Mouse (Mus musculus): Measurements from ENCODE around the gene Eno1. TPM values are rescaled to one million over a fixed set of nuclear protein-coding genes. Genes with fewer than 3 reads are reported as not detected.

Eno1 gene
- total and polyA plus RNA-seq, 3 experiments, result 1,109 to 1,985 (median 1,272) TPM

GRCm38 (mm10) chr4:150281018-150281761, 44.7 kb downstream of the Eno1 start, which contains the start of gene Rere (continued):
- TF ChIP-seq ZMIZ1 (IDR thresholded peaks at IDR 0.05; ENCODE audit: low read depth, low read length) (peak; percentile 64), BHLHE40 (IDR thresholded peaks at IDR 0.05; ENCODE audit: low read depth, low read length) (0 out of 2 replicates have a peak, but pooled peaks have one; percentile 6), USF2 (conservative IDR thresholded peaks at IDR 0.05; ENCODE audit: low read depth, low read length) (no peak), CTCF (conservative IDR thresholded peaks at IDR 0.05 in 1 of 2, IDR thresholded peaks at IDR 0.05 in 1 of 2; ENCODE audit: low read depth in 2 of 2, low read length in 2 of 2) (no peak), PAX5 (IDR thresholded peaks at IDR 0.05; ENCODE audit: low read length) (no peak), TCF12 (IDR thresholded peaks at IDR 0.05; ENCODE audit: low read depth, low read length) (peak; percentile 76), SMC3 (IDR thresholded peaks at IDR 0.05; ENCODE audit: low read depth, low read length) (no peak), NELFE (IDR thresholded peaks at IDR 0.05; ENCODE audit: low read depth, low read length) (peak; percentile 88), RCOR1 (conservative IDR thresholded peaks at IDR 0.05; ENCODE audit: low read depth, low read length) (0 out of 2 replicates have a peak, but pooled peaks have one; percentile 38), IRF4 (IDR thresholded peaks at IDR 0.05; ENCODE audit: low read depth, low read length) (no peak), ZC3H11A (IDR thresholded peaks at IDR 0.05; ENCODE audit: low read depth, low read length) (no peak), POLR2AphosphoS2 (IDR thresholded peaks at IDR 0.05; ENCODE audit: low read depth, low read length) (0 out of 2 replicates have a peak, but pooled peaks have one; percentile 66), MXI1 (IDR thresholded peaks at IDR 0.05; ENCODE audit: low read depth, low read length) (peak; percentile 55; the same call in 1 of the 2 replicates), JUN (IDR thresholded peaks at IDR 0.05; ENCODE audit: insufficient read depth, low read depth, low read length) (no peak), MAZ (IDR thresholded peaks at IDR 0.05; ENCODE audit: low read depth, low read length) (peak; percentile 51; the same call in 1 of the 2 replicates), HCFC1 (IDR thresholded peaks at IDR 0.05; ENCODE audit: low read depth, low read length) (peak; percentile 81), MEF2A (IDR thresholded peaks at IDR 0.05; ENCODE audit: borderline replicate concordance, low read depth, low read length) (no peak), MAX (IDR thresholded peaks at IDR 0.05; ENCODE audit: low read length) (peak; percentile 31; the same call in 1 of the 2 replicates), ZKSCAN1 (IDR thresholded peaks at IDR 0.05; ENCODE audit: borderline replicate concordance, low read depth, low read length) (no peak), EP300 (IDR thresholded peaks at IDR 0.05; ENCODE audit: low read length) (no peak)

- Histone ChIP-seq H3K9ac (ENCODE audit: insufficient read depth, low read depth) (peak overlapping the region; percentile 81), H3K27me3 (replicated peaks) (no peaks in the 10 kb centered on the region), H3K79me2 (replicated peaks; ENCODE audit: control insufficient read depth, extremely low read depth, insufficient read depth, poor library complexity, severe bottlenecking) (peaks cover 21% of the 10 kb centered on the region), H3K9me3 (replicated peaks; ENCODE audit: low read length) (no peaks in the 10 kb centered on the region), H3K4me3 (replicated peaks in 1 of 3; ENCODE audit: low read depth in 2 of 3, low read length in 2 of 3, poor library complexity in 1 of 3) (peak overlapping the region; percentile 72 to 91 (median 77)), H3K36me3 (replicated peaks in 1 of 2; ENCODE audit: control insufficient read depth in 1 of 2, insufficient read depth in 1 of 2, low read length in 1 of 2) (no peaks in the 10 kb centered on the region), H3K4me1 (ENCODE audit: control insufficient read depth in 1 of 2, insufficient read depth in 2 of 2) (peaks cover 2 to 15% of the 10 kb centered on the region in 2 experiments; a peak in 3 of 4 replicates), H3K27ac (ENCODE audit: insufficient read depth, low read depth) (no peak overlapping the region; the same call in 1 of the 2 replicates), H3K4me2 (ENCODE audit: insufficient read depth, low read depth, poor library complexity, severe bottlenecking) (peak overlapping the region; percentile 89)
- in situ Hi-C loops (cut with MboI; ENCODE audit: low pct_ligation_motif_present, low pct_unique_long_range_greater_than_20kb, low sequenced_read_pairs), result no loop called here
- dilution Hi-C loops (cut with MboI; ENCODE audit: extremely low pct_ligation_motif_present, extremely low pct_unique_long_range_greater_than_20kb, low sequenced_read_pairs), result no loop called here
- no peak for TF ChIP-seq TBP (conservative IDR thresholded peaks at IDR 0.05; ENCODE audit: low read depth, low read length)
- no peak for TF ChIP-seq MXI1 (IDR thresholded peaks at IDR 0.05; ENCODE audit: low read depth, low read length)
- TF ChIP-seq GABPA (IDR thresholded peaks at IDR 0.05; ENCODE audit: insufficient replicate concordance, low read depth, low read length), result no peak
- no peak for TF ChIP-seq NELFE (IDR thresholded peaks at IDR 0.05; ENCODE audit: low read depth, low read length)
- no peak for TF ChIP-seq MAZ (IDR thresholded peaks at IDR 0.05; ENCODE audit: low read depth, low read length)
- TF ChIP-seq CTCF (conservative IDR thresholded peaks at IDR 0.05 in 1 of 2, IDR thresholded peaks at IDR 0.05 in 1 of 2; ENCODE audit: low read depth in 2 of 2, low read length in 2 of 2), result no peak
- TF ChIP-seq UBTF (IDR thresholded peaks at IDR 0.05; ENCODE audit: low read depth, low read length), result peak; percentile 53; the same call in 1 of the 2 replicates
- TF ChIP-seq MEF2A (IDR thresholded peaks at IDR 0.05; ENCODE audit: borderline replicate concordance, low read depth, low read length), result no peak
- TF ChIP-seq MYC (IDR thresholded peaks at IDR 0.05; ENCODE audit: low read depth, low read length), result no peak
- TF ChIP-seq BHLHE40 (IDR thresholded peaks at IDR 0.05; ENCODE audit: low read depth, low read length), result peak; percentile 46; the same call in 1 of the 2 replicates
- peak; percentile 36 for DNase-seq (ENCODE audit: extremely low read depth)
Observed at GRCm38 (mm10) chr4:150281891-150282630, 45.5 kb downstream of the Eno1 start.

Data from CH12.LX (cell line).